Comparison of ENCODE assay signal across 11 mouse cellular contexts in genomic region chr14:123760079-123760478, GRCm38 (mm10).
DNase-seq lines count a peak whose midpoint lies in the region.
"Had no signal": no experiment of that assay in that cellular context is flagged by ENCODE, and none has a peak within 500 bp of the region (broad histone marks: within the 10 kb centered on the region; RNA-seq: fewer than 3 reads in every experiment).

No protein-coding gene starts in this region.

- intact Hi-C loops in left cerebral cortex, postnatal 25 days (cut with DNase I): no loop called here

- DNase-seq in frontal cortex, adult 2 months (ENCODE audit: extremely low spot score in 1 of 2, low spot score in 1 of 2): peak; percentile 12 to 41
- DNase-seq in frontal cortex, postnatal 10 days (ENCODE audit: low spot score in 2 of 2): no peak
- peak; percentile 26 to 34 for DNase-seq in right cerebral cortex, adult 2 months (ENCODE audit: low spot score in 2 of 2)
- DNase-seq in right cerebral cortex, postnatal 4 days: no peak
- DNase-seq in cerebellum, postnatal 36 days: peak; percentile 7 to 18
- DNase-seq in left cerebral cortex, postnatal 25 days (ENCODE audit: low spot score in 2 of 2): peak; percentile 10 to 17
- DNase-seq in spleen, adult 12 weeks (ENCODE audit: low spot score): no peak
- no peak for DNase-seq in spleen, postnatal 4 days (ENCODE audit: low spot score in 2 of 2)
- DNase-seq: heart, adult 2 months; heart, postnatal 10 days; liver had no signal

Comparison
In these comparisons a context has a peak if more than half of its experiments do, and no peak if none do; other contexts are left out.
1. DNase-seq: peak in frontal cortex, adult 2 months (2 of 2), right cerebral cortex, adult 2 months (2 of 2), cerebellum, postnatal 36 days (2 of 2) and left cerebral cortex, postnatal 25 days (2 of 2); none in frontal cortex, postnatal 10 days (0 of 2), right cerebral cortex, postnatal 4 days (single experiment), spleen, adult 12 weeks (single experiment) and spleen, postnatal 4 days (0 of 2).